Mouse (Mus musculus): ENCODE data around the gene Ccl7.

Gene Ccl7

GRCm38 (mm10) chr11:82045471-82045870 is at the start of gene Ccl7:
Gene Ccl7 (plus strand): TSS chr11:82045712.
- no peak for DNase-seq (ENCODE audit: low spot score)

GRCm38 (mm10) chr11:81996172-81996841 is 49.2 kb upstream of the Ccl7 start:
- DNase-seq (ENCODE audit: low spot score), result peak; percentile 41

- no peak for DNase-seq (ENCODE audit: low spot score)
Measured at GRCm38 (mm10) chr11:81997085-81997484, 48.4 kb upstream of the Ccl7 start.

GRCm38 (mm10) chr11:81998646-81999045 is 46.9 kb upstream of the Ccl7 start:
- DNase-seq (ENCODE audit: low spot score), result no peak

GRCm38 (mm10) chr11:81999469-81999868 is 46.0 kb upstream of the Ccl7 start:
- DNase-seq (ENCODE audit: low spot score), result no peak

- DNase-seq (ENCODE audit: low spot score), result no peak
Measured at GRCm38 (mm10) chr11:82000581-82000980, 44.9 kb upstream of the Ccl7 start.

- no peak for DNase-seq (ENCODE audit: low spot score)
Measured at GRCm38 (mm10) chr11:82004810-82005209, 40.7 kb upstream of the Ccl7 start.

- DNase-seq (ENCODE audit: low spot score), result peak; percentile 45
Measured at GRCm38 (mm10) chr11:82006796-82007423, 38.6 kb upstream of the Ccl7 start.

- DNase-seq (ENCODE audit: low spot score), result no peak
Measured at GRCm38 (mm10) chr11:82010115-82010514, 35.4 kb upstream of the Ccl7 start.

- DNase-seq (ENCODE audit: low spot score), result no peak
Measured at GRCm38 (mm10) chr11:82011411-82012193, 33.9 kb upstream of the Ccl7 start.

GRCm38 (mm10) chr11:82013756-82014155 is 31.8 kb upstream of the Ccl7 start:
- no peak for DNase-seq (ENCODE audit: low spot score)

- no peak for DNase-seq (ENCODE audit: low spot score)
Measured at GRCm38 (mm10) chr11:82015066-82015465, 30.4 kb upstream of the Ccl7 start.

GRCm38 (mm10) chr11:82016181-82016780 is 29.2 kb upstream of the Ccl7 start:
- no peak for DNase-seq (ENCODE audit: low spot score)

- DNase-seq (ENCODE audit: low spot score), result no peak
Measured at GRCm38 (mm10) chr11:82019389-82019788, 26.1 kb upstream of the Ccl7 start.

- DNase-seq (ENCODE audit: low spot score), result peak; percentile 69
Measured at GRCm38 (mm10) chr11:82019793-82020192, 25.7 kb upstream of the Ccl7 start.

- no peak for DNase-seq (ENCODE audit: low spot score)
Measured at GRCm38 (mm10) chr11:82021406-82021805, 24.1 kb upstream of the Ccl7 start.

GRCm38 (mm10) chr11:82022504-82023056 is 22.9 kb upstream of the Ccl7 start:
- DNase-seq (ENCODE audit: low spot score), result no peak

- no peak for DNase-seq (ENCODE audit: low spot score)
Measured at GRCm38 (mm10) chr11:82023769-82024168, 21.7 kb upstream of the Ccl7 start.

GRCm38 (mm10) chr11:82030171-82030570 is 15.3 kb upstream of the Ccl7 start:
- no peak for DNase-seq (ENCODE audit: low spot score)

- no peak for DNase-seq (ENCODE audit: low spot score)
Measured at GRCm38 (mm10) chr11:82032136-82032535, 13.4 kb upstream of the Ccl7 start.

GRCm38 (mm10) chr11:82032678-82033344 is 12.7 kb upstream of the Ccl7 start:
- no peak for DNase-seq (ENCODE audit: low spot score)

- no peak for DNase-seq (ENCODE audit: low spot score)
Measured at GRCm38 (mm10) chr11:82034446-82034845, 11.1 kb upstream of the Ccl7 start.

All from yolk sac, embryonic 10.5 days (tissue).